Mouse (Mus musculus): ENCODE data around the gene Cat.

The Cat gene

DNA sequence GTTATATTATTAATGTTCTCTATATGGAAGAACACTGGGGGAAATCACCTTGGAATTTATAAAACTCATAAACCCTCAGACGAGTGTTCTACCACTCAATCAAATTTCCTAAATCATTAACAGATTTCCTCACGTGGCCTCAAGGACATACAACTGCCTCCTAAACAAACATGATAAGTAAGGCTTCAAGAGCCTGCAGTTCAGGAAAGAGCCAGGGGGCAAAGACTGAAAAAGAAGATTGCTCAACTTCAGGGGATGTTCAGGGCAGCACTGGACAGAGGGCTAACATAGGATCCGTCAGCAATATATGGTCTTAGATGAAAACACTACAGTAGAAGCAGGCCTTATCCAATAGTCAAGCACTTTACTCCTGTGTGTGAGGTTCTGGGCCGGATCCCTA is 7.5 kb downstream of the Cat start:
- DNase-seq (ENCODE audit: low spot score in 2 of 2) = no peak

GRCm38 (mm10) chr2:103476657-103477056 is 8.3 kb downstream of the Cat start:
- no peak for DNase-seq (ENCODE audit: low spot score in 2 of 2)

- DNase-seq (ENCODE audit: low spot score in 2 of 2) = no peak
Measured at GRCm38 (mm10) chr2:103476180-103476579, 8.8 kb downstream of the Cat start.

DNA sequence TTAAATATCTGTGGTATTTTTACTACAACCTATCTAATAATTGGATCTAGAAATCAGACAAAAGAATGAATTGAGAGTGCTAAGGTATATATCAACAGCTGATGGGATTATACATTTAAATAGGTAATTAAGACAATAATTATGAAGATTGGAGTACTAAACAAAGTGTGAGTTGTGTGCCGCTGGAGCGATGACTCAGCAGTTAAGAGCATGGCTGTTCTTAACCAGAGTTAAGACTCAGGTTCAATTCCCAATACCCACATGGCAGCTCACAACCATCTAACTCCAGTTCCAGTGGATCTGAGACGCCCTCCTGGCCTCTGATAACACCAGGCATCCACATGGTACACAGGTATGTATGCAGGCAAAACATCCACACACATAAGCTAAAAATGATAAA is 11.6 kb downstream of the Cat start:
- DNase-seq (ENCODE audit: low spot score in 2 of 2) = no peak

DNA sequence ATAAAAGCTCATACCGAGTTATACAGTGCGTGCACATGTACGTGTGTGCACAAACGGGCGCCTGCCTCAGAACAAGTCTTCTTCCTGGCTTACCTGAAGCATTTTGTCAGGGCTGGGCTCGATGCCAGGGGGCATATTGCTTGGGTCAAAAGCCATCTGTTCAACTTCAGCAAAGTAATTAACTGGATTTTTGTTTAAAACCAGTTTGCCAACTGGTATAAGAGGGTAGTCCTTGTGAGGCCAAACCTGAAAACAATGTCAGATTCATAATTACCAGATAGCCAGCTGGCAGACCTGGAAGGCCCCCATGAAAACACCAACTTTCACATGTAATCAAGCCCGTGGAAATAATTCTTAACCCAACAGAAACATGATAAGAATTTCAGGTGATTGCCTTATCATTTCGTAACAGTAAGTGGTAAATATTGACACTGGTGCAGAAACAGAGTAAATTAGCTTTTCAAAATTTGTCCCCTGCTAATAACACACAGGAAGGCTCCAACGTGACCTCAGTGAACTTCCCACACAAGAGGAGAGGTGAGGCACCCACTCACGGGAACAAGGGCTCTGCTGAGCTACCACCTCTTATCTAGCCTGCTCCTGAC is 17.9 kb downstream of the Cat start:
- DNase-seq (ENCODE audit: low spot score in 2 of 2) = no peak

GRCm38 (mm10) chr2:103466272-103466671 is 18.7 kb downstream of the Cat start:
- DNase-seq (ENCODE audit: low spot score in 2 of 2) = no peak

DNA sequence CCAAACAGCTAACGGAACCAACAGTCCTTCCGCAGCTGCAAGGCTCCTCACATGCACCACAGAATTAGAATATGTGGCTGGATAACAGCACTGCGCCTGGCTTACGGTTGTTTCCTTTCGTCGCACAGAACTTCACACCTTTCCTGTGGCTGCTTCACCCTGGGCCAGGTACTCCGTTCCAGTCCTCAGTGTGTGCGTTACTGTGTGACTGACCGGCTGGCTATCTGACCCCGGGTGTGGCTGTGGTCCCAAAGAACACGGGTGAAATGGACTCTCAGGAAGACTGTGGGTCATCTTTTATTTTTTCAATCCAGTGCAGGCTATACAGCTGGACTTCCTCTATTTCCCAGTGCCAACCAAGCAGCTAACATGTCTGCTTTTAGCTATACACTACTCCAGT is 19.5 kb downstream of the Cat start:
- no peak for DNase-seq (ENCODE audit: low spot score in 2 of 2)

- no peak for DNase-seq (ENCODE audit: low spot score in 2 of 2)
Measured at GRCm38 (mm10) chr2:103464524-103464923, 20.4 kb downstream of the Cat start.

DNA sequence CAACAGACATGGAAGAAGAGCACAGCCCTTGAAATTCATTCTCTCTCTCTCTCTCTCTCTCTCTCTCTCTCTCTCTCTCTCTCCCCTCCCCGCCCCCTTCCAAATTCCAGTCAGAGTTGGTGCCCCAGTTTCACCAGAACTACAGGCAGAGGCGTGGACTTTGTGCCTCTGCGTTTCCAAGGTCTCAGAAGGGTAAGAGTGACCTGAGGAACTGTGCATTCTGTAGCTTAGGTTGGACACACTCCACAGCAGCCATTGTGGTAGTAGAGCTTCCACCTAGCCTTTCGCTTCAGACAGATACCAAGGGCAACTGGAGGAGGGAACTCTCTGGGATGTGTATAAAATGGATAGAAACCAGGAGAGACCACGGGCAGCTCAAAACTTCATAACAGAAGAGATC is 22.2 kb downstream of the Cat start:
- DNase-seq (ENCODE audit: low spot score in 2 of 2) = no peak

DNA sequence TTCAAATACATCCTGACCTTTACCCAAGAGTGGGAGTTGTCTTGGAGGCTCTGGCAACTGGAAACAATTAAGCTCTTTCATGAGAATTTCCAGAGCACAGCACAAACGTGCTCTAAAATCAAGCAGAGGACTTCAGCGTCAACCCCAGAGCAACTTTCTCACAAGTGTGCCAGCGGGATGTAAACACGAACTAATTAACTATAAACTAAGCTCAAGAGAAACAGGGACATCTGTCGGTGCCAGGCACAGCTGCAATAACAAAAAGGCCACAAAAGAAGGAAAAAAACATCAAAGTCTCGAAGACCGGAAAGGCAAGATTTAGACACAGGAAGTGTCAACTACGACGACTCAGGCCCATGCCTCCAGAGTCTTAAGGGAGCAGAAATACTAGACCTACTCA is 23.2 kb downstream of the Cat start:
- no peak for DNase-seq (ENCODE audit: low spot score in 2 of 2)

DNA sequence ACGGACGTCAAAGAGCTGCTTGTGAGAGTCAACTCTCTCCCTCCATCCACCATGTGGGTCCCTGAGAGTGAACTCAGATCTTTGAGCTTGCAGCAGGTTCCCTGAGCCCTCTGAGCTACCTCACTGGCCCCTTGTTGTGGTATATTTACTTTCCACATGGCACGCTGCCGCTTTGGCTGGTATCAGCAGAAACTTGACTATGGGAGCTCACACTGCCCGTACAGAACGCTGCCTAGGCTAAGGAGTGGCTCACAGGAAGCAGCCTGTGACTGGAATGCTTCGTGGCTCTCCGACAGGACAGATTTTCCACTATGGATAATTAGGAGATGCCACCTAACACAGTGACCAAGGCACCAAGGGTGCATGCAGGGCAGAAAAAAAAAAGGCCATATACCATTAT is 23.8 kb downstream of the Cat start:
- DNase-seq (ENCODE audit: low spot score in 2 of 2) = no peak

GRCm38 (mm10) chr2:103459069-103459468 is 25.9 kb downstream of the Cat start:
- DNase-seq (ENCODE audit: low spot score in 2 of 2) = no peak

GRCm38 (mm10) chr2:103457628-103458027 is 27.3 kb downstream of the Cat start:
- DNase-seq (ENCODE audit: low spot score in 2 of 2) = no peak

GRCm38 (mm10) chr2:103457048-103457447 is 27.9 kb downstream of the Cat start:
- DNase-seq (ENCODE audit: low spot score in 2 of 2) = no peak

- peak; percentile 67 to 79 for DNase-seq (ENCODE audit: low spot score in 2 of 2)
Measured at GRCm38 (mm10) chr2:103456646-103457045, 28.3 kb downstream of the Cat start.

DNA sequence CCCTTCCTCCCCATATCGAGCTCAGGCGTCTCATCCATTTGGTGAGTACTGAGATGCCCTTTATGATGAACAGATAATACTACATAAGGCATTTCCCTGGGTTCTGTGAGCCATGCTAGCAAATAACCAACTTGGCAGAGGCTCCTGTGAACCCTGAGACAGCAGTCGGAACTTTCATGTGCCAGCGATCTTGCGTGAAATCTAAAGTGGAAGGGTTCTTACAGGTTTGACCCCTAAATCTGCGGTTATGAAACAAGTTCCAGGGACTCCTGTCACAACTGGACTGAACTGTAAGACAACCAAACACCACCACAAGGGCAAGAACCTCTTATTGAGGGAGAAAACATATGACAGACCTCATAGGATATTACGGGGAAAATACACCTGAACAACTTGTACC is 29.2 kb downstream of the Cat start:
- DNase-seq (ENCODE audit: low spot score in 2 of 2) = no peak

DNA sequence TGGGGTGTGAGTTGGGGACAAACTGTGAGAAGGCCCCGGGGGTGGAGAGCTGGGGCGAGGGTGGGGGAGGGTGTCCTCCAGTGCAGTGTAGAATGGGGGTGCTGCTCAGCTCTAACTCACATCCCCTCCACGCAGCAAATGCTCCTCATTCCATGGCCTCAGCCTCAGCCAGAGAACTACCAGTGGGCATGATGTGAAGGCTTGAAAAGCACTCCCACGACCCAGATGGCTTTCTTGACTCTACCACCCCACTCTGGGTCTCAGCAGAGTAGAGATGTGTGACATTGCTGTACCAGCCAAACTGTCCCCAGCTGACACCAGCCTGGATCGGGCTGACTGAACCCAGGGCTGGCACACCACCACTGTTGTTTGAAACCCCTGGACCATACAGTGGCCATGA is 32.4 kb downstream of the Cat start:
- DNase-seq (ENCODE audit: low spot score in 2 of 2) = no peak

- DNase-seq (ENCODE audit: low spot score in 2 of 2) = no peak
Measured at GRCm38 (mm10) chr2:103450267-103450666, 34.7 kb downstream of the Cat start.

- no peak for DNase-seq (ENCODE audit: low spot score in 2 of 2)
Measured at GRCm38 (mm10) chr2:103449813-103450212, 35.1 kb downstream of the Cat start.

- no peak for DNase-seq (ENCODE audit: low spot score in 2 of 2)
Measured at GRCm38 (mm10) chr2:103448947-103449560, 35.9 kb downstream of the Cat start.

- DNase-seq (ENCODE audit: low spot score in 2 of 2) = no peak
Measured at GRCm38 (mm10) chr2:103446326-103446725, 38.6 kb downstream of the Cat start.

DNA sequence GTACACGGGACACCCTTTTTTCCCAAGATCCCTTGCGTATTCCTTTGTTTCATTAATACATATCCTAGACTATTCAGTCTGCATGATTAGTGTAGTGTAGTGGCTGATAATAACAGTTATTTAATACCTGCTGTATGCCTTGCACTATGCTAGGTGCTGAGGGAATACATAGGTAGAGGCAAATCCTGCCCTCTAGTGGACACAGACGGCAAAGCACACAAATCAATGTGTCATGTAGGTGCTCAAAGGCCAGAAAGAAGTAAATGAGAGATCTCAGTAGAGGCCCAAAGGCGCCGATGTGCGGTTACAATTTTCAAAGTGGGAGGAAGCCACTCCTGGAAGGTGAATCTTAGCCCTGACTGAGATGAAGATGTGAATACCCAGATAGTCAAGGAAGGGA is 39.2 kb downstream of the Cat start:
- DNase-seq (ENCODE audit: low spot score in 2 of 2) = peak; percentile 12 to 31

GRCm38 (mm10) chr2:103439710-103440109 is 45.2 kb downstream of the Cat start:
- peak; percentile 5 to 53 for DNase-seq (ENCODE audit: low spot score in 2 of 2)

DNA sequence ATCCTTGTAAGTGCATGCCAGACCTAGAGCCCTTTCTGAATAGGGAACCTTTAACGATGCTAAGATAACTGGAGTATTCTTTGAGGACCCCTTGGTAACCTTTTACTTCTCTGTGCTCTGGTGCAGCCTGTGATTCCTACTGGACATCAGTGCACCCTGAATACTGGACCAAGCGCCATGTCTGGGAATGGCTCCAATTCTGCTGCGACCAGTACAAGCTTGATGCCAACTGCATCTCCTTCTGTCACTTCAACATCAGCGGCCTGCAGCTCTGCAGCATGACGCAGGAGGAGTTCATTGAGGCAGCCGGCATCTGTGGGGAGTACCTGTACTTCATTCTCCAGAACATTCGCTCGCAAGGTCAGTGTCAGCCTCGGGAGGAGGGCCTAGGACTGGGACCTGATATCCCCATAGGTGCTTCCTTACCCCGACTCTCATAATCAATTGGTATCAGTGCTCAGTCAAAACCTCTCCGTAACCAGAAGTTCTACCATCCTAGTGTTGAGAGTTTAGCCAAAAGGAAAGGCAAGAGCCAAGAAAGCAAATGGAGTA is 45.8 kb downstream of the Cat start:
- DNase-seq (ENCODE audit: low spot score in 2 of 2) = no peak

Measured in natural killer cell, adult 2 months (primary cell).